In genomic region chr2:71874422-71874821, GRCm38 (mm10) we compare ENCODE assay signal across 9 mouse cellular contexts. TPM values are rescaled to one million over a fixed set of nuclear protein-coding genes. Genes with fewer than 3 reads are reported as not detected.
DNase-seq lines count a peak whose midpoint lies in the region; ATAC-seq and TF ChIP-seq lines count a peak whose summit lies in the region.
"Had no signal": no experiment of that assay in that cellular context is flagged by ENCODE, and none has a peak within 500 bp of the region (broad histone marks: within the 10 kb centered on the region; RNA-seq: fewer than 3 reads in every experiment).

No protein-coding gene starts in this region.

- H3K27ac ChIP-seq in spleen, adult 2 months (ENCODE audit: insufficient read depth, low read length): peak overlapping the region; percentile 6; the same call in 1 of the 2 replicates
- H3K27ac ChIP-seq in limb, embryonic 15.5 days: no peak overlapping the region; the same call in 1 of the 2 replicates

- no peak for ATAC-seq in limb, embryonic 15.5 days (ENCODE audit: insufficient number of reproducible peaks, low FRiP score, low TSS enrichment, low read depth)

- DNase-seq in heart, adult 11 months: peak; percentile 45
- DNase-seq in heart, postnatal 10 days: no peak
- no peak for DNase-seq in spleen, adult 2 months (ENCODE audit: low read depth in 1 of 2, low spot score in 2 of 2)
- DNase-seq in spleen, adult 12 weeks (ENCODE audit: low spot score): no peak
- no peak for DNase-seq in gastrocnemius, postnatal 14 days
- DNase-seq in yolk sac, embryonic 10.5 days (ENCODE audit: low spot score): no peak
- DNase-seq in urinary bladder, postnatal 36 days (ENCODE audit: low spot score in 2 of 2): no peak
- DNase-seq: cerebellum, adult 11 months had no signal

- H3K4me3 ChIP-seq in spleen, adult 2 months (ENCODE audit: extremely low read depth, insufficient read depth, insufficient read length): no peak overlapping the region
- peak overlapping the region; percentile 88 for H3K4me3 ChIP-seq in limb, embryonic 15.5 days

- no peak for TF ChIP-seq CTCF in spleen, adult 2 months (IDR thresholded peaks at IDR 0.05; ENCODE audit: extremely low read depth, insufficient read depth, insufficient read length, insufficient replicate concordance)

- H3K4me2 ChIP-seq in limb, embryonic 15.5 days: peak overlapping the region; percentile 83

- intact Hi-C loops in heart, postnatal 10 days (cut with DNase I): no loop called here
- intact Hi-C loops in gastrocnemius, postnatal 14 days (cut with DNase I; ENCODE audit: low total_unique reads): no loop called here

- 61% methylated on average over 2 of the region's 2 CpGs for WGBS in spleen, adult 2 months
- WGBS in limb, embryonic 15.5 days: 72% methylated on average over 2 of the region's 2 CpGs

- H3K4me1 ChIP-seq in spleen, adult 2 months (ENCODE audit: control insufficient read depth, insufficient read depth, insufficient read length): no peaks in the 10 kb centered on the region
- peaks cover 16% of the 10 kb centered on the region; the same call in 1 of the 2 replicates for H3K4me1 ChIP-seq in limb, embryonic 15.5 days

- TF ChIP-seq POLR2A in spleen, adult 2 months (IDR thresholded peaks at IDR 0.05; ENCODE audit: low read depth, low read length): no peak

- H3K9me3 ChIP-seq in limb, embryonic 15.5 days: no peaks in the 10 kb centered on the region

- H3K36me3 ChIP-seq in spleen, adult 2 months (ENCODE audit: control insufficient read depth, insufficient read depth, low read length): peaks cover 2% of the 10 kb centered on the region; the same call in 1 of the 2 replicates
- H3K36me3 ChIP-seq in limb, embryonic 15.5 days: peaks cover 15% of the 10 kb centered on the region; the same call in 1 of the 2 replicates

- no peaks in the 10 kb centered on the region for H3K27me3 ChIP-seq in spleen, adult 2 months (ENCODE audit: control insufficient read depth, insufficient read depth, low read length)
- H3K27me3 ChIP-seq in limb, embryonic 15.5 days: no peaks in the 10 kb centered on the region

- H3K9ac ChIP-seq in limb, embryonic 15.5 days: no peak overlapping the region

RNA-seq across cellular contexts. Expression of gene Pdk1, which starts 1.4 kb away (rescaled TPM):
- 100 to 1,000 TPM; 119 to 149 TPM for total RNA-seq in heart, postnatal 10 days (2021)
- polyA plus RNA-seq in spleen, adult 2 months (2012; rRNA removed): 14.1 and 14.5 TPM in 2 replicates
- polyA plus RNA-seq in limb, embryonic 15.5 days (2015; fragmentation: Nextera tagmentation; extraction: Ambion mirVana): 67.4 and 71.7 TPM in 2 replicates
- 10 to 100 TPM; 54.5 to 55.7 TPM for total RNA-seq in gastrocnemius, postnatal 14 days (2021)
